Mouse (Mus musculus) embryonic facial prominence, embryonic 15.5 days (tissue): ENCODE measurements around the gene Dnaja4. TPM values are rescaled to one million over a fixed set of nuclear protein-coding genes. Genes with fewer than 3 reads are reported as not detected.

Experiments
- ATAC-seq: fragments of 200-750 bp; cut with Nextera tagmentation; 2 replicates; pipeline ENCODE4 v1.8.0; 2017; ENCODE audit warnings: low read depth, moderate TSS enrichment; ENCODE audit not compliant: insufficient number of reproducible peaks, low FRiP score, low TSS enrichment
- H3K27ac ChIP-seq: fragments of 300-500 bp; sonication (generic); replicated peaks from 2 replicates; pipeline ENCODE4 v1.5.1; 2015; ENCODE audit warnings: mild to moderate bottlenecking, inconsistent platforms
- H3K27me3 ChIP-seq: fragments of 300-500 bp; sonication (generic); 2 replicates; pipeline ENCODE4 v1.6.1; 2015; ENCODE audit warnings: inconsistent platforms
- H3K36me3 ChIP-seq: fragments of 300-500 bp; sonication (generic); 2 replicates; pipeline ENCODE4 v1.6.1; 2015; ENCODE audit warnings: mild to moderate bottlenecking, inconsistent platforms
- H3K4me1 ChIP-seq: fragments of 300-500 bp; sonication (generic); 2 replicates; pipeline ENCODE4 v1.6.1; 2015; ENCODE audit warnings: inconsistent platforms
- H3K4me2 ChIP-seq: fragments of 300-500 bp; sonication (generic); replicated peaks from 2 replicates; pipeline ENCODE4 v1.6.1; 2015; ENCODE audit warnings: mild to moderate bottlenecking, inconsistent platforms
- H3K4me3 ChIP-seq: fragments of 300-500 bp; sonication (generic); replicated peaks from 2 replicates; pipeline ENCODE4 v1.5.1; 2015; ENCODE audit warnings: mild to moderate bottlenecking, inconsistent platforms
- H3K9ac ChIP-seq: fragments of 300-500 bp; sonication (generic); 2 replicates; pipeline ENCODE4 v1.6.1; 2015; ENCODE audit warnings: inconsistent platforms
- H3K9me3 ChIP-seq: fragments of 300-500 bp; sonication (generic); replicated peaks from 2 replicates; pipeline ENCODE4 v1.6.1; 2016; ENCODE audit warnings: inconsistent platforms
- WGBS: fragments of 180-500 bp; shearing (Covaris S2); methylation state at CpG from one replicate; pipeline ENCODE4 v1.1.7; 2015; 5-methylcytosine and 5-hydroxymethylcytosine counted together
- polyA plus RNA-seq: library from polyadenylated mRNA; unstranded; fragments of >200 nt; fragmentation: Nextera tagmentation; extraction: Ambion mirVana; gene quantifications from 2 replicates; pipeline ENCODE4 v1.2.1, GENCODE M21; 2015

Dnaja4 gene
- polyA plus RNA-seq, 1 experiment from 2014 or later = 13.5 TPM

DNA sequence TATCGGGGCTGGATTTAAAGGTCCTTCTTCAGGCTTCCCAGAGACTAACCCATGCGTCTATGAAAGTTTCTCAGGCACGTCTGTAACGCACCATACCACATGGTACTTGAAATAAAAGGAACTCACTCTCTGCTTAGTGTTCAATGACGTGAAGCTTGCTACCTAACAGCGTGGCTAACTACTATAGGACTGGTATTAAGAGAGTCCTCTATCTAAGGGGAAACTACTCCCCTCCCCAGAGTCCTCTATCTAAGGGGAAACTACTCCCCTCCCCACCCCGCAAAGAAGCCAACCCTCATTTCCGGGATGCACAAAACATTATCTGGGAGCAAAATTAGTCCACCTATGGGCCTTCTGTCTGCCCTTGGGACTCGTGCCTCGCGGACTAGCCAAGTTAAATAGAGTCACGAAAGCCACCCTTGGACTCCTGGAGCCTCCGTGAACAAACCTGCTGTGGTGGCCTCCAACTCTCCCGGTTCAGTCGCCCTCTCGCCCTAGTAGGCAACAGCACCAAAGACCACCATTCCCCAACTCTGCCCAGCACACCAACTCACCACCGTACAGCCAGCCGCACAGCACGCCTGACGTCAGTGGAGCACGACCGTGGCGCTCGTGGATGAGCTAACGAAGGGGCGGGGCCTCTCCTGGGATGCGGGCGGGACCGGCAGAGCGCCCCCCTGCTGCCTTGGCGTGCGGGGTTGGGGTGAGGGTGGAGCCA, 35.4 kb downstream of the Dnaja4 start, which contains the start of gene Wdr61:
Wdr61 (minus strand) TSS at position 599 of the 718 bp plus-strand sequence.
- Histone ChIP-seq H3K36me3 (peaks cover 5% of the 10 kb centered on the region), H3K9me3 (no peaks in the 10 kb centered on the region), H3K27me3 (no peaks in the 10 kb centered on the region), H3K4me2 (peak within 1 kb of the TSS; percentile 61), H3K27ac (peak within 1 kb of the TSS; percentile 80), H3K4me3 (peak within 1 kb of the TSS; percentile 69), H3K9ac (peak within 1 kb of the TSS; percentile 86), H3K4me1 (peaks cover 21% of the 10 kb centered on the region)
- ATAC-seq = peak; percentile 97
- WGBS = 1% methylated on average over 32 of the region's 32 CpGs

DNA sequence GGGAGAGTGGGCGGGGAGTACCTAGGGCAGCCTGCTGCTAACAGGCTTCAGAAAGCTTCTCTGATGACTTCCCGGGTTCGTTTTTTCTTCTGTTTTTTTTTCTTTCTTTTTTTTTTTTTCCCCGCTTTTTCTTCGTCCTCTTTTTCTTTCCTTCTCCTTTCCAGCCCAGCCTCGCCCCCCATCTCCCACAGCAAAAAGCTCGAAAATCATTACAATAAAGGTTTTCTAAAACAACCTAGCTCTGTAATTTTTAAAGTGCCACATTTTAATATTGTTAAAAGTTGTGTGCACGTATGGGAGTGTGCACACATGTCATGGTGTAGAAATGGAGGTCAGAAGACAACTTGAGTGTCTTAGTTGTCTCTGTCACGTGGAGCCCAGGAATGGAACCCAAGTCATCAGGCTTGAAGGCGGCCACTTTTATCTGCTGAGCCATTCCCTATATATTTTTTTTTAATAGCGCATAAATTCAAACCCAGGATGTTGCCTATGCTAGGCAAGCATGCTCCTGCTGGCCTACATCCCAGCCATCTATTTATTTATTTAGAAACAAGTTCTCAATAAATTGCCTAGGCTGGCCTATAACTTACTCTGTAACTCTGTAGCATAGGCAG, 36.1 kb downstream of the Dnaja4 start:
- H3K4me3 ChIP-seq = peak overlapping the region; percentile 69
- H3K36me3 ChIP-seq = no peaks in the 10 kb centered on the region; the same call in 1 of the 2 replicates
- no peaks in the 10 kb centered on the region for H3K9me3 ChIP-seq
- H3K27ac ChIP-seq = no peak overlapping the region; the same call in 1 of the 2 replicates
- H3K4me1 ChIP-seq = peaks cover 21% of the 10 kb centered on the region
- no peak for ATAC-seq
- no peaks in the 10 kb centered on the region for H3K27me3 ChIP-seq
- 21% methylated on average over 11 of the region's 11 CpGs for WGBS
- H3K9ac ChIP-seq = peak overlapping the region; percentile 28; the same call in 1 of the 2 replicates
- peak overlapping the region; percentile 61 for H3K4me2 ChIP-seq

DNA sequence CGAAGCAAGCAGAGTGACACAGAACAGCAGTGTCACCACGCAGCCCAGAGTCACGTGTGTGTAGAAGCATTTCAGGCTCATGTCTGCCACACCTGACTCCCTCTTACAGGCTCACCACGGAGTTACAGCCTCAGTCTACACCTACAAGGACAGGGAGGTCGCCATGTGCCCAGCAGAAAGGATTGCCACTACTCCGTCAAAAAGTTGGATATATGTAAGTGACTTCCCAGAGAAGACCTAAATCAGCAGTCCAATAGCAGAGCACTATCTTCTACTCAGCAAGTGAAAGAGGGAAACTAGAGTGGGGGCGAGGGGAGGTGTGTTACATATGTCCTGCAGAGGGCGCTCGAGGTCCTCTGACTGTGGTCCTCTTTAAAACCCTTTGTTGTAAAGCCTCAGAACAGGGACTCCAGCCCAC, 37.6 kb downstream of the Dnaja4 start:
- no peak for ATAC-seq

DNA sequence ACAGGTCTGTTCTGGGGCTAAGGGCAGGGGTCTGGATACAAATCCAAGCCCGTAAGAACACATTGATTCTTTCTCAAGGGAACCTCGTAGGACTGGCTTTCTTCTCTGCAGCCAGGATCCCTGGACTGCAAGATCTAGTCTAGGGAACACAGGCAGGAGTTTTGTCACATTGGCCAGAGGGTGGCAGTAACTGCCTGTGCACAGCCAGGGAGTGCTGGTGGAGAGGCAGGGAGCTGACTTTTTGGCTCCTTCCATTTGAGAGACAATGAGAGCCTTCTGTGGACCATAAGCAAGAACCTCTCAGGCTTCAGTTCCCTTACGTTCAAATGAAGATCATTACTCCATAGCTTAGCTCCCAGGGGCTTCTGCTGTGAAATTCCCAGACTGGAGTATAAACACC, 39.7 kb downstream of the Dnaja4 start:
- peaks cover 15% of the 10 kb centered on the region for H3K4me1 ChIP-seq
- no peak overlapping the region for H3K4me2 ChIP-seq
- no peaks in the 10 kb centered on the region for H3K9me3 ChIP-seq
- no peak for ATAC-seq
- H3K4me3 ChIP-seq = no peak overlapping the region
- no peaks in the 10 kb centered on the region for H3K27me3 ChIP-seq
- WGBS = 8% methylated on average over 3 of the region's 3 CpGs
- H3K27ac ChIP-seq = no peak overlapping the region
- no peak overlapping the region for H3K9ac ChIP-seq
- no peaks in the 10 kb centered on the region for H3K36me3 ChIP-seq

More for the DNA sequence above, 37.6 kb downstream of the Dnaja4 start:
- H3K27me3 ChIP-seq = no peaks in the 10 kb centered on the region
- no peaks in the 10 kb centered on the region for H3K9me3 ChIP-seq
- H3K27ac ChIP-seq = no peak overlapping the region
- no peaks in the 10 kb centered on the region; the same call in 1 of the 2 replicates for H3K36me3 ChIP-seq
- no peak overlapping the region for H3K9ac ChIP-seq
- H3K4me3 ChIP-seq = no peak overlapping the region
- no peak overlapping the region; the same call in 1 of the 2 replicates for H3K4me2 ChIP-seq
- H3K4me1 ChIP-seq = peaks cover 21% of the 10 kb centered on the region
- WGBS = 18% methylated on average over 9 of the region's 9 CpGs

DNA sequence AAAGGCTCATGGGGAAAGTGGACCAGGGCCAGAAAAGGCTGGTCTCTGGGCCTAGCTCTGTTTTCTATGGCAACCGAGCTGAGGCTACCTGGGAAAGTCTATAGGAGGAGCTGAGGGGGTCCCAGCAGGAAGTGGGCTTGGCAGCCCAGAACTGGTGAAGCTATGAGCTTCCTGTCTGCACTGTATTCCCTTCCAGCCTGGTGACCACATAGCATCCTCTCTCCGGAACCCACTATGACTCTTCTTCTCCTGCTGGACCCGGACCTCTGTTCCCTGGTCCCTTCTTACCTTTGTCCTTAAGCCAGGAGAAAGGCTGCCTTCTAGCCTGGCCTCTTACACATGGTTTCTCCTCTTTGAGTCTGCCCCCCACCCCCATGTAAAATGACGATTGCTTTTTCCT, 45.2 kb downstream of the Dnaja4 start:
- Histone ChIP-seq H3K4me2 (no peak overlapping the region), H3K9ac (no peak overlapping the region), H3K36me3 (no peaks in the 10 kb centered on the region), H3K27ac (no peak overlapping the region), H3K9me3 (no peaks in the 10 kb centered on the region), H3K27me3 (no peaks in the 10 kb centered on the region), H3K4me3 (no peak overlapping the region), H3K4me1 (0 out of 2 replicates have a peak, but pooled peaks cover 5% of the 10 kb centered on the region)
- WGBS = 75% methylated on average over 4 of the region's 4 CpGs
- ATAC-seq = no peak

DNA sequence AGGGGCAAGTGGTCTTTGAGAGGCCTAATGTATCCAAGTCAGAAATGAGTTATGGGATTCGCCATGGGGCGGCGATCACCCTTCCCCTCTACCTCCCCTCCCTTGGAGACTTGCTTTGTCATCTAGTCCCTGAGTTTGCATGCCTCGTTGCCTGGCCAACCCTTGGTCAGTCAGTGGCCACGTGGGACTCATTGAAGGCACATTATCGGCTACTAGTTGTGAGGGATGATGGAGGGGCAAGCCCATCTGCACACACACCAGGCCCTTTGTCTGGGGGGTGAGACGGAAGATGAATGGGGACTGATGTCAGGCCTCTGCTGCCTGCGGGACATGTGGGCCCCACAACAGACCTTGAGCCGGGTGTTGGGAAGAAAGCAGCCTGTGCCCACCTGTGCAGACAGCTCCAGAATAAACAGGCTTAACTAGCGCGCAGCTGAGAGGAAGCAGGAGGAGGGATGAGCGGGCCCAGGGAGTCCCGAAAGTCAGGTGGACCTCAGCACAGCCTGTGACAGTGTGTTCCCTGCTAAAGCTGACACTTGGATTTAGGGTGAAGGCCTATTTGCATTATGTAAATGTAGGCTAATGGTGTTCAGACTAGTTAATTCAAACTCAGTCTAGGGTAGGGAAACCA, 47.2 kb downstream of the Dnaja4 start:
- Histone ChIP-seq H3K9ac (no peak overlapping the region), H3K27me3 (no peaks in the 10 kb centered on the region), H3K4me1 (peaks cover 13% of the 10 kb centered on the region; the same call in 1 of the 2 replicates), H3K27ac (no peak overlapping the region), H3K36me3 (no peaks in the 10 kb centered on the region), H3K9me3 (no peaks in the 10 kb centered on the region), H3K4me2 (no peak overlapping the region), H3K4me3 (no peak overlapping the region)
- ATAC-seq = no peak
- 56% methylated on average over 13 of the region's 13 CpGs for WGBS

DNA sequence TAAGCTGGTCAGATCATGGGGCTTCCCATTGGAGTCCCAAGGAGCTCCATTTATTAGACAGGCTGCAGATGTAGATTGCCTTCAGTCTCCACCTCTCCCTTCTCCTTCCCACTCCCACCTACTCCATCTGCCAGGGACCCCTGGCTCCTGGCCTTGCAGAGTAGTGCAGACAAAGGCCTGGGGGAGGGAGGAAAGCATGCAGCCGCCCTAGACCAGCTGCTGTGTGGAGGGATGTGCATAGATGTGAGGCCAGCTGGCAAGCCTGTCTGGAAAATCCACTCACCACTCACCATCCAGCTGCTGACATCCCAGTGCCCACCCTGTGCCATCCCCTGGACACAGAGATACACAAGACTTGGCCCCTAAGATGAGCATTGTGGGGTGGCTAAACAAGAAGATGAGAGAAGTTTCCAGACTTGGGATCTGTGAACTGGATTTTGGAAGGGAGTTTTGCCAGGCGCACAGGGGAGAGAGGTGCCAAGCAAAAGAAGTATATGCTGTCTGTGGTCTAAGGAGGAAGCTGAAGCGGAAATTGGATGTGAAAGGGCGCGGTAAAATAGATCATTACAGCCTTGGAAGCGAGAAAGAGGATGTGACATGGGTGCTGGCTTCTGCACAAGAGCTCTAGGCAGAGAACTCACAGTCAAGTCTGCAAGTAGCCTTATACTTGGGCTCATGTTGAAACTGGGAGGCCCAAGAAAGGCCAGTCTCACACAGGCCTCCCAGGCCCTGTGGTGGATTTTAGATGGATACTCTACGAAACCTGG, 51.7 kb downstream of the Dnaja4 start:
- ATAC-seq = peak; percentile 58; the same call in 1 of the 2 replicates
- peaks cover 8% of the 10 kb centered on the region; the same call in 1 of the 2 replicates for H3K4me1 ChIP-seq
- H3K9me3 ChIP-seq = no peaks in the 10 kb centered on the region
- WGBS = 72% methylated on average over 7 of the region's 7 CpGs
- no peaks in the 10 kb centered on the region for H3K36me3 ChIP-seq
- no peak overlapping the region for H3K4me3 ChIP-seq
- H3K27me3 ChIP-seq = no peaks in the 10 kb centered on the region
- H3K9ac ChIP-seq = no peak overlapping the region
- no peak overlapping the region for H3K4me2 ChIP-seq
- no peak overlapping the region for H3K27ac ChIP-seq

DNA sequence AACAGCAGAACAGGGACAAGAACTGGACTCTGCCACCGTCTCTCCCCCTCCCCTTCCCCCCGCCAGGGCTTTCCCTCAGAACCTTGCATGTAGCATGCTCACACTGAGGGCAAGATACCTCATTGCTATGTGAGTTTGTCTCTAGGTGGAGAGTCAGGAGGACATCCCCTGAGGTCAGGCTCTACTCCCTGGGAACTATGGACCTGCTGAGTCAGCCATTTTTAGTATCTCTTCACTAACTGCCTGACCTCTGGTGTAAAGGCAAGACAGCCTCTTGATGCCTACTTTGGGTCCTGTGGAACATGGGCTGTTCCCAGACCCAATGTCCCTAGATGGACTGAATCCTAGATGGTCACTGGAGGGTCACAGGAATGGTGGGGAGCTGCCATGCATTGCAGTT, 53.0 kb downstream of the Dnaja4 start:
- Histone ChIP-seq H3K4me3 (no peak overlapping the region), H3K27ac (no peak overlapping the region), H3K9ac (no peak overlapping the region), H3K4me2 (no peak overlapping the region), H3K27me3 (no peaks in the 10 kb centered on the region), H3K36me3 (no peaks in the 10 kb centered on the region), H3K4me1 (peaks cover 8% of the 10 kb centered on the region; the same call in 1 of the 2 replicates), H3K9me3 (no peaks in the 10 kb centered on the region)
- ATAC-seq = no peak
- 77% methylated on average over 2 of the region's 2 CpGs for WGBS

DNA sequence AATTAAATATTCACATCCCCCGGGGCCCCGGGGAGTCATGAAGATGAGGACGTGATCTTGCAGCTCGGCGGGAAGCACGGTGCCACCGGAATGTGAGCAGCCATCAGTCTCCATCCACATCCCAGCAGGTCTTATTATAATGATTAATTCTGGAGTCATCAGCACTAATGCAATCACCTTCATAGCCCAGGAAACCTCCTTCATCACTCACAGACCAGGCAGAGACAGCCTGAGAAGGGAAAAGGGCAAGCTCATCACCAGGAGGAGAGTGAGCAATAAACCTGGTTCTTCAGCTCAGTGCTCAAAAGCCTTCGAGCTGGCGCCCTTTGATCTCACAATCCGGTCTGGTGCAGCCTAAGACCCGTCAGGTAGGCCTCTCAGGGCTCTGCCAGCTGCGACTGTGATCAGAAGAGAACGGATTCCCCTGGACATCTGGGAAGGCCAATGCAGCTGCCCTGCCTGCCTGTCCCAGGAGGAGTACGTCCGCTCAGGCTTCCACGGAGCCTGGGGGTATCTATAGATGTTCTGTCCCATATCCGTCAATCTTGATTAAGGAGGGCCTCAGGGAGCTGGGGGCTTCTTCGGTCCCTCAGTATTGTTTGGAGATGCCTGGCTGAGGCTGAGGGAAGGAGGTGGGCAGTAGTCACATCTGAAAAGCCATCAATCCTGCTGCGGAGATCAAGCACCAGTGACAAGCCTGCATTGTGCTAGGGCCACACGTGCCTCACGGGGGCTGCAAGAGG, 53.7 kb downstream of the Dnaja4 start:
- no peak for ATAC-seq
- Histone ChIP-seq H3K27me3 (no peaks in the 10 kb centered on the region), H3K36me3 (no peaks in the 10 kb centered on the region), H3K9ac (no peak overlapping the region), H3K27ac (no peak overlapping the region), H3K4me3 (no peak overlapping the region), H3K4me2 (no peak overlapping the region), H3K9me3 (no peaks in the 10 kb centered on the region), H3K4me1 (peaks cover 8% of the 10 kb centered on the region; the same call in 1 of the 2 replicates)
- WGBS = 32% methylated on average over 21 of the region's 21 CpGs

DNA sequence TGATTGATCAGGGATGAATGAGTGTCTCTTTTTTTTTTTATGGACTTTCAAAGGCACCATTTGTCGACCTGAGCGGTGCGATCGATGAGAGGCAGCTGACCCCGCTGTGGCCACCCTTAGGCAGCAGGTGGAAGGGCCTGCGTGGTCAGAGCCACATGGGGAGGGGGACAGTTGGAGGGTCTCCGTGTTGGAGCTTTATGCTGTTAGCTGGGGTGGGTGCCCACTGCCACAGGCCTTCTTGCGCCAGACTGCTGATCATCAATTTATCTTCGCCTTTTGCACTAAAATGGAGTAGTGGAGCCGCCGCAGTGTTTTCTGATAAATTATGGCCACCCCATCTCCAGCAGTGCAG, 54.2 kb downstream of the Dnaja4 start:
- Histone ChIP-seq H3K27me3 (no peaks in the 10 kb centered on the region), H3K9ac (no peak overlapping the region), H3K36me3 (no peaks in the 10 kb centered on the region), H3K4me2 (no peak overlapping the region), H3K9me3 (no peaks in the 10 kb centered on the region), H3K4me3 (no peak overlapping the region), H3K27ac (no peak overlapping the region), H3K4me1 (peaks cover 8% of the 10 kb centered on the region; the same call in 1 of the 2 replicates)
- ATAC-seq = no peak
- WGBS = 59% methylated on average over 11 of the region's 11 CpGs
